Mouse (Mus musculus) liver, adult 2 months (tissue): ENCODE measurements around the gene Rpl9. TPM values are rescaled to one million over a fixed set of nuclear protein-coding genes. Genes with fewer than 3 reads are reported as not detected.

ENCODE experiments used
- DNase-seq: peaks from one replicate; pipeline ENCODE4 v3.0.0-alpha.2; 2011; ENCODE audit warnings: low read depth, low spot score; ENCODE audit errors: extremely low read depth
- H3K27ac ChIP-seq: fragments of 200-500 bp; replicated peaks from 2 replicates; pipeline ENCODE4 v1.5.1; 2012; ENCODE audit warnings: low read depth, mild to moderate bottlenecking, control low read depth, inconsistent platforms, low read length; ENCODE audit not compliant: insufficient read depth
- H3K27me3 ChIP-seq: fragments of 200-500 bp; 2 replicates; pipeline ENCODE4 v1.6.1; 2012; ENCODE audit warnings: mild to moderate bottlenecking, moderate library complexity, low read length, inconsistent platforms; ENCODE audit not compliant: control insufficient read depth, insufficient read depth
- H3K36me3 ChIP-seq: fragments of 200-500 bp; 2 replicates; pipeline ENCODE4 v1.6.1; 2012; ENCODE audit warnings: low read length, inconsistent platforms; ENCODE audit not compliant: control insufficient read depth, insufficient read depth
- H3K4me1 ChIP-seq: fragments of 200-500 bp; 2 replicates; pipeline ENCODE4 v1.6.1; 2011; ENCODE audit warnings: low read length; ENCODE audit not compliant: control insufficient read depth, insufficient read depth
- H3K4me3 ChIP-seq: fragments of 200-500 bp; 2 replicates; pipeline ENCODE4 v1.5.1; 2011; ENCODE audit warnings: low read depth, mild to moderate bottlenecking, control low read depth, low read length, moderate library complexity; ENCODE audit not compliant: insufficient read depth
- H3K79me2 ChIP-seq: fragments of 200-500 bp; 2 replicates; pipeline ENCODE4 v1.6.1; 2012; ENCODE audit warnings: inconsistent platforms, mild to moderate bottlenecking, low read length, moderate library complexity; ENCODE audit not compliant: control insufficient read depth, insufficient read depth
- H3K9ac ChIP-seq: fragments of 200-500 bp; 2 replicates; pipeline ENCODE4 v1.6.1; 2012; ENCODE audit warnings: low read depth, mild to moderate bottlenecking, control low read depth, inconsistent platforms, low read length
- CTCF ChIP-seq: fragments of 200-500 bp; IDR thresholded peaks from 2 replicates; pipeline ENCODE4 v1.5.1; 2011; ENCODE audit warnings: low read depth, low read length, control low read depth
- POLR2A ChIP-seq: fragments of 200-500 bp; IDR thresholded peaks from 2 replicates; pipeline ENCODE4 v1.6.1; 2011; ENCODE audit warnings: low read length, control low read depth; ENCODE audit not compliant: insufficient read depth; ENCODE audit errors: extremely low read depth
- WGBS: fragments of 180-500 bp; shearing (Covaris S2); methylation state at CpG from one replicate; pipeline ENCODE4 v1.1.7; 2018; 5-methylcytosine and 5-hydroxymethylcytosine counted together
- polyA plus RNA-seq: library from polyadenylated mRNA; depleted of rRNA; stranded (reverse); fragments of >200 nt; gene quantifications from 2 replicates; pipeline ENCODE4 v1.2.3, GENCODE M21; 2012
- total RNA-seq: library from RNA; depleted of rRNA; stranded (reverse); fragments of >200 nt; gene quantifications from 2 replicates; pipeline ENCODE4 v1.2.3, GENCODE M21; 2014

The Rpl9 gene
- total and polyA plus RNA-seq, 2 experiments: 95.8 to 451 TPM

DNA sequence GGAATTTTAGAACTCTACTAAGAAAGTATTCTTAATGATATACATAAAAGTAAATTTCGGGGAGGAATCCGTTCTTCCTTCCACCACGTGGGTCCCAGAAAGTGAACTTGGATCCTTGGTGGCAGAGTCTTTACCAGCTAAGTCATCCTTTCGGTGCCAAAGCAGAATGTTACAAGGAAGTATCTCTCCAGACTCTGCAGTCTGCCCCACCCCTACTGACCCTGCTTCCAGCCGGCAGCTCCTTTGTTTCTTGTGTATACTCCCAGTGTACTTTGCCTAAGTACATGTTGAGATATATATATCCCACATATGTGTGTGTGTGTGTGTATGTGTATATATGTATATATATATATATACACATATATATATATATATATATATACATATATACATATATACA is 38.2 kb upstream of the Rpl9 start:
- no peak for TF ChIP-seq POLR2A
- no peak for TF ChIP-seq CTCF
- H3K27me3 ChIP-seq: no peaks in the 10 kb centered on the region
- no peak overlapping the region for H3K27ac ChIP-seq
- peaks cover 23% of the 10 kb centered on the region for H3K79me2 ChIP-seq
- H3K36me3 ChIP-seq: peaks cover 13% of the 10 kb centered on the region
- peaks cover 41% of the 10 kb centered on the region for H3K4me1 ChIP-seq
- no peak overlapping the region for H3K4me3 ChIP-seq
- DNase-seq: no peak
- WGBS: 90% methylated on average over 5 of the region's 5 CpGs
- no peak overlapping the region for H3K9ac ChIP-seq

DNA sequence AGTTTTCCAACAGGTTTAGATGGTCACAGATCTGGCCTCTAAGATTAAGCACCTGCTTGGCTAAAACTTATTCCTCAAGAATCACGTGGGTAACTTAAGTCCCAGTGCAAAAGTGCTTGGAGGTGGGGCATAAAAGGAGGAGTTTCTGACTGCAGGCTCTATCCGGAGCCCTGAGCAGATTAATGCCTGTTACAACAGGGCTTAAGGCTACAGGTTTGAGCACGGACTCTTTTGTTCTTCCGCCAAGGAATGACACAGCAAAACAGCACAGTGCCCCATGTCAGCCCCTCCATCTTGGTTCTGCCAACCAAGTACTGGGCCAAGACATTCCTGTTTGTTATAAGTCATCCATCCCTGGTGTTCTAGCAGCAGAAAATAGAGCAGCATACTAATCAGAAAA is 37.1 kb upstream of the Rpl9 start:
- Histone ChIP-seq H3K36me3 (peaks cover 18% of the 10 kb centered on the region), H3K4me1 (peaks cover 34% of the 10 kb centered on the region), H3K27me3 (no peaks in the 10 kb centered on the region), H3K79me2 (peaks cover 23% of the 10 kb centered on the region; the same call in 1 of the 2 replicates), H3K4me3 (no peak overlapping the region), H3K27ac (peak overlapping the region; percentile 6; the same call in 1 of the 2 replicates), H3K9ac (no peak overlapping the region)
- no peak for TF ChIP-seq CTCF
- TF ChIP-seq POLR2A: no peak
- WGBS: 51% methylated on average over 4 of the region's 4 CpGs
- DNase-seq: no peak

DNA sequence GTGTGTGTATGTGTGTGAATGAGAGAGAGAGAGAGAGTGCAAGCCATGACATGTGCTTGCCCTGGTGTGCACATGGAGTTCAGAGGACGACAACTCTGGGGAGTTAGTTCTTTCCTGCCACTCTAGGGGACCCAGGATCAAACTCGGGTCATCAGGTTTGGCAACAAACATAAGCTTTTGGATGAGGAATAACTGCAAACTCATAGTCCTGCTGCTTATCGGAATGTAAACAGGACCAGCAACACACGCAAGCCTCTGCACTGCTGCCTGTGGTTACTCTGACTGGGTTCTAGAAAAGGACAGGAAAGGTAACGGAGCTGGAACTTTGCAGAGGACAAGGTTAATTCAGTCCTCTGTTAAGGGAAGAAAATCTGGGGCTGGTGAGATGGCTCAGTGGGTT is 34.0 kb upstream of the Rpl9 start:
- Histone ChIP-seq H3K79me2 (peaks cover 7% of the 10 kb centered on the region; the same call in 1 of the 2 replicates), H3K9ac (no peak overlapping the region), H3K27ac (peak overlapping the region; percentile 84), H3K4me1 (peaks cover 24% of the 10 kb centered on the region), H3K36me3 (peaks cover 35% of the 10 kb centered on the region), H3K4me3 (no peak overlapping the region), H3K27me3 (no peaks in the 10 kb centered on the region)
- TF ChIP-seq CTCF: no peak
- TF ChIP-seq POLR2A: no peak
- 31% methylated on average over 5 of the region's 5 CpGs for WGBS
- DNase-seq: peak; percentile 93

DNA sequence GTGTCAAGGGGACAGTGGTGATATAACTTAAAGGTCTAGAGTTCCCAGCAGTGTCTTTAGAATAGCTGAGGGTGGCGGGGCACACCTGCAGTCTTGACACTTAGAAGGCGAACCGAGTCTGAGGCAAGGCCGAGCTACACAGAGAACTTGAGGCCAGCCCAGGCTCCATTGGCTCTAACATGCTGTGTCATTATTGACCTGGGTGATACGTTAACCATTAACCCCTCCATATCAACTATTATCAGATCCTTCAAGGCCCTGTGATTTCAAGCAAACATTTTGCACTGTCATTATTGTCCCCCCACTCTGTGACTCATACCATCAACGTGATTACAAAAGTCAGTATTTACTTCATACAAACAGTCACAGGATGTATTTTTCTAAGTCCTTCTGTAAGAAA is 33.0 kb upstream of the Rpl9 start:
- 20% methylated on average over 6 of the region's 6 CpGs for WGBS
- Histone ChIP-seq H3K9ac (peak overlapping the region; percentile 32), H3K27ac (peak overlapping the region; percentile 76), H3K4me3 (no peak overlapping the region), H3K79me2 (peaks cover 5% of the 10 kb centered on the region; the same call in 1 of the 2 replicates), H3K27me3 (no peaks in the 10 kb centered on the region), H3K36me3 (peaks cover 40% of the 10 kb centered on the region), H3K4me1 (peaks cover 23% of the 10 kb centered on the region)
- TF ChIP-seq CTCF: no peak
- TF ChIP-seq POLR2A: 0 out of 2 replicates have a peak, but pooled peaks have one; percentile 51
- DNase-seq: peak; percentile 100

DNA sequence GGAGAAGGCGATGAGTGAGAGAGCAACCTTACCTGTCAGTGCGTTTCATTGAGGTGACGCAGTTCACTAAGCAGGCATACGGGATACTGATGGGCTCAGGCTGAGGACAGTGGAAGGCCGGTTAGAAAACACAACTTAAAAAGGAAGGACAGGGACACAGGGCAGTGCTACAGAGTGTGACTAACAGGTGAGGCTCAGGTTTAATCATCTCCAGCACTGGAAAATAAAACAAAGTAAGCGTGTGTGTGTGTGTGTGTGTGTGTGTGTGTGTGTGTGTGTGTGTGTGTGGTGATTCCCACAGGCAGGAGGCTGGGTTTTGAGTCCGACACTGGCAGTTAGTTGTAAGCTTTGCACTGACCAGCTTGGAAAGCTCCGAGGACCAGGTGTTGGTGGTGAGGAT is 31.6 kb upstream of the Rpl9 start:
- no peak for DNase-seq
- H3K79me2 ChIP-seq: no peaks in the 10 kb centered on the region
- 99% methylated on average over 8 of the region's 8 CpGs for WGBS

DNA sequence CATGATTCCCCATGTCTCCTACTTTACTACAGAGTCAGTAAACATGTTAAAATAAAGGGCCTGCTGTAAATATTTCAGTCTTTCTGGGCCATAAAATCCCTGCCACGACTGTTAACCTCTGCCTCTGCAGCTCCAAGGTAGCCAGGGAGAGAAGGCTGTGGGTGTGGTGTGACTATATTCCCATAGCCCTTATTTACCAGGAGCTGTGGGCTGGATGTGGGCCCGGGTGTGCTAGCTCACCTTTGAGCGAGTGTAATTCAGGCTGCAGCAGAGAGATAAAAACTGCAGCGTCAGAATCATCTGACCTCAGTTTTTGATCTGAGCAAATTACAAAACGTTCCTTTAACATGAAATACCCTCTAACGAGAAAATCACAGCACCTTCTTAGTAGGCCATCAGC is 29.6 kb upstream of the Rpl9 start:
- 18% methylated on average over 6 of the region's 6 CpGs for whole genome bisulfite sequencing
- H3K27me3 ChIP-seq: no peaks in the 10 kb centered on the region
- H3K9ac ChIP-seq: peak overlapping the region; percentile 51; the same call in 1 of the 2 replicates
- no peak overlapping the region for H3K4me3 ChIP-seq
- no peaks in the 10 kb centered on the region for H3K79me2 ChIP-seq
- peak; percentile 90 for DNase-seq
- peaks cover 8% of the 10 kb centered on the region; the same call in 1 of the 2 replicates for H3K4me1 ChIP-seq
- TF ChIP-seq CTCF (no peak), POLR2A (no peak)
- peaks cover 52% of the 10 kb centered on the region for H3K36me3 ChIP-seq
- H3K27ac ChIP-seq: peak overlapping the region; percentile 71

More for the DNA sequence above, 31.6 kb upstream of the Rpl9 start:
- Histone ChIP-seq H3K4me3 (no peak overlapping the region), H3K27me3 (no peaks in the 10 kb centered on the region), H3K9ac (no peak overlapping the region), H3K4me1 (peaks cover 19% of the 10 kb centered on the region), H3K27ac (peak overlapping the region; percentile 76), H3K36me3 (peaks cover 46% of the 10 kb centered on the region)
- TF ChIP-seq CTCF (no peak), POLR2A (no peak)
